Mouse (Mus musculus): ENCODE data around the gene Pir. TPM values are rescaled to one million over a fixed set of nuclear protein-coding genes. Genes with fewer than 3 reads are reported as not detected.

Pir gene
- polyA plus RNA-seq, 1 experiment from 2014 or later = 3.9 TPM

GRCm38 (mm10) chrX:164264861-164265260, 4.3 kb upstream of the Pir start:
- DNase-seq (ENCODE audit: low spot score) (no peak), ATAC-seq (0 out of 2 replicates have a peak, but pooled peaks have one; percentile 6)
- H3K36me3 ChIP-seq (ENCODE audit: control insufficient read depth, insufficient read depth, low read length) = no peaks in the 10 kb centered on the region
- no peak overlapping the region for H3K27ac ChIP-seq (ENCODE audit: low read depth, low read length)
- no peak overlapping the region for H3K9ac ChIP-seq (ENCODE audit: low read length)
- H3K9me3 ChIP-seq (replicated peaks; ENCODE audit: control insufficient read depth, low read length) = no peaks in the 10 kb centered on the region
- H3K27me3 ChIP-seq (replicated peaks; ENCODE audit: control insufficient read depth, insufficient read depth, low read length) = no peaks in the 10 kb centered on the region
- WGBS = 21% methylated on average over 1 of the region's 1 CpGs
- no peaks in the 10 kb centered on the region for H3K4me1 ChIP-seq (ENCODE audit: control insufficient read depth, insufficient read depth, low read length)
- H3K4me2 ChIP-seq (ENCODE audit: low read length) = no peak overlapping the region
- no peak overlapping the region for H3K4me3 ChIP-seq (ENCODE audit: low read depth, low read length)

GRCm38 (mm10) chrX:164270603-164271002, 1.4 kb downstream of the Pir start:
- WGBS = 85% methylated on average over 3 of the region's 3 CpGs
- Histone ChIP-seq H3K4me2 (ENCODE audit: low read length) (no peak overlapping the region), H3K27ac (ENCODE audit: low read depth, low read length) (no peak overlapping the region), H3K9ac (ENCODE audit: low read length) (no peak overlapping the region), H3K4me3 (ENCODE audit: low read depth, low read length) (no peak overlapping the region), H3K9me3 (replicated peaks; ENCODE audit: control insufficient read depth, low read length) (no peaks in the 10 kb centered on the region), H3K27me3 (replicated peaks; ENCODE audit: control insufficient read depth, insufficient read depth, low read length) (no peaks in the 10 kb centered on the region), H3K4me1 (ENCODE audit: control insufficient read depth, insufficient read depth, low read length) (no peaks in the 10 kb centered on the region), H3K36me3 (ENCODE audit: control insufficient read depth, insufficient read depth, low read length) (no peaks in the 10 kb centered on the region)
- DNase-seq (ENCODE audit: low spot score) (no peak), ATAC-seq (no peak)

- WGBS = 51% methylated on average over 3 of the region's 3 CpGs
- no peak for ATAC-seq
- H3K27ac ChIP-seq (ENCODE audit: low read depth, low read length) = no peak overlapping the region
Observed at GRCm38 (mm10) chrX:164275536-164275935, 6.4 kb downstream of the Pir start.

GRCm38 (mm10) chrX:164280918-164281647, 11.9 kb downstream of the Pir start:
- DNase-seq (ENCODE audit: low spot score) (no peak), ATAC-seq (no peak)
- Histone ChIP-seq H3K4me2 (ENCODE audit: low read length) (no peak overlapping the region), H3K36me3 (ENCODE audit: control insufficient read depth, insufficient read depth, low read length) (no peaks in the 10 kb centered on the region), H3K4me1 (ENCODE audit: control insufficient read depth, insufficient read depth, low read length) (no peaks in the 10 kb centered on the region), H3K4me3 (ENCODE audit: low read depth, low read length) (no peak overlapping the region), H3K9ac (ENCODE audit: low read length) (no peak overlapping the region), H3K27ac (ENCODE audit: low read depth, low read length) (no peak overlapping the region), H3K9me3 (replicated peaks; ENCODE audit: control insufficient read depth, low read length) (no peaks in the 10 kb centered on the region), H3K27me3 (replicated peaks; ENCODE audit: control insufficient read depth, insufficient read depth, low read length) (no peaks in the 10 kb centered on the region)
- 80% methylated on average over 7 of the region's 7 CpGs for WGBS

More at GRCm38 (mm10) chrX:164275536-164275935, 6.4 kb downstream of the Pir start:
- Histone ChIP-seq H3K36me3 (ENCODE audit: control insufficient read depth, insufficient read depth, low read length) (no peaks in the 10 kb centered on the region), H3K4me1 (ENCODE audit: control insufficient read depth, insufficient read depth, low read length) (no peaks in the 10 kb centered on the region), H3K9me3 (replicated peaks; ENCODE audit: control insufficient read depth, low read length) (no peaks in the 10 kb centered on the region), H3K4me2 (ENCODE audit: low read length) (no peak overlapping the region), H3K4me3 (ENCODE audit: low read depth, low read length) (no peak overlapping the region), H3K9ac (ENCODE audit: low read length) (no peak overlapping the region), H3K27me3 (replicated peaks; ENCODE audit: control insufficient read depth, insufficient read depth, low read length) (no peaks in the 10 kb centered on the region)
- no peak for DNase-seq (ENCODE audit: low spot score)

- no peak for DNase-seq (ENCODE audit: low spot score)
- Histone ChIP-seq H3K36me3 (ENCODE audit: control insufficient read depth, insufficient read depth, low read length) (no peaks in the 10 kb centered on the region), H3K4me3 (ENCODE audit: low read depth, low read length) (no peak overlapping the region), H3K4me1 (ENCODE audit: control insufficient read depth, insufficient read depth, low read length) (no peaks in the 10 kb centered on the region), H3K9me3 (replicated peaks; ENCODE audit: control insufficient read depth, low read length) (no peaks in the 10 kb centered on the region), H3K9ac (ENCODE audit: low read length) (no peak overlapping the region), H3K4me2 (ENCODE audit: low read length) (no peak overlapping the region), H3K27me3 (replicated peaks; ENCODE audit: control insufficient read depth, insufficient read depth, low read length) (no peaks in the 10 kb centered on the region), H3K27ac (ENCODE audit: low read depth, low read length) (no peak overlapping the region)
- WGBS = 87% methylated on average over 4 of the region's 4 CpGs
- no peak for ATAC-seq
Observed at GRCm38 (mm10) chrX:164283808-164284207, 14.6 kb downstream of the Pir start.

GRCm38 (mm10) chrX:164287077-164287476, 17.9 kb downstream of the Pir start:
- Histone ChIP-seq H3K4me3 (ENCODE audit: low read depth, low read length) (no peak overlapping the region), H3K4me2 (ENCODE audit: low read length) (no peak overlapping the region), H3K36me3 (ENCODE audit: control insufficient read depth, insufficient read depth, low read length) (no peaks in the 10 kb centered on the region), H3K27ac (ENCODE audit: low read depth, low read length) (no peak overlapping the region), H3K9me3 (replicated peaks; ENCODE audit: control insufficient read depth, low read length) (no peaks in the 10 kb centered on the region), H3K27me3 (replicated peaks; ENCODE audit: control insufficient read depth, insufficient read depth, low read length) (no peaks in the 10 kb centered on the region), H3K9ac (ENCODE audit: low read length) (no peak overlapping the region), H3K4me1 (ENCODE audit: control insufficient read depth, insufficient read depth, low read length) (no peaks in the 10 kb centered on the region)
- no peak for ATAC-seq
- WGBS = 69% methylated on average over 3 of the region's 3 CpGs
- peak; percentile 7 for DNase-seq (ENCODE audit: low spot score)

GRCm38 (mm10) chrX:164291147-164291546, 22.0 kb downstream of the Pir start:
- H3K9ac ChIP-seq (ENCODE audit: low read length) = no peak overlapping the region
- H3K27ac ChIP-seq (ENCODE audit: low read depth, low read length) = no peak overlapping the region
- no peaks in the 10 kb centered on the region for H3K27me3 ChIP-seq (replicated peaks; ENCODE audit: control insufficient read depth, insufficient read depth, low read length)
- H3K4me1 ChIP-seq (ENCODE audit: control insufficient read depth, insufficient read depth, low read length) = no peaks in the 10 kb centered on the region
- DNase-seq (ENCODE audit: low spot score) (no peak), ATAC-seq (no peak)
- H3K4me3 ChIP-seq (ENCODE audit: low read depth, low read length) = no peak overlapping the region
- WGBS = 59% methylated on average over 5 of the region's 5 CpGs
- H3K4me2 ChIP-seq (ENCODE audit: low read length) = no peak overlapping the region
- H3K9me3 ChIP-seq (replicated peaks; ENCODE audit: control insufficient read depth, low read length) = no peaks in the 10 kb centered on the region
- H3K36me3 ChIP-seq (ENCODE audit: control insufficient read depth, insufficient read depth, low read length) = no peaks in the 10 kb centered on the region

- no peak overlapping the region for H3K4me2 ChIP-seq (ENCODE audit: low read length)
- 68% methylated on average over 2 of the region's 2 CpGs for WGBS
- no peaks in the 10 kb centered on the region for H3K27me3 ChIP-seq (replicated peaks; ENCODE audit: control insufficient read depth, insufficient read depth, low read length)
- DNase-seq (ENCODE audit: low spot score) (no peak), ATAC-seq (no peak)
- H3K9me3 ChIP-seq (replicated peaks; ENCODE audit: control insufficient read depth, low read length) = no peaks in the 10 kb centered on the region
- no peak overlapping the region for H3K4me3 ChIP-seq (ENCODE audit: low read depth, low read length)
- no peaks in the 10 kb centered on the region for H3K36me3 ChIP-seq (ENCODE audit: control insufficient read depth, insufficient read depth, low read length)
- no peaks in the 10 kb centered on the region for H3K4me1 ChIP-seq (ENCODE audit: control insufficient read depth, insufficient read depth, low read length)
- H3K27ac ChIP-seq (ENCODE audit: low read depth, low read length) = no peak overlapping the region
- H3K9ac ChIP-seq (ENCODE audit: low read length) = no peak overlapping the region
Observed at GRCm38 (mm10) chrX:164306250-164306649, 37.1 kb downstream of the Pir start.

- no peak overlapping the region for H3K9ac ChIP-seq (ENCODE audit: low read length)
- H3K4me3 ChIP-seq (ENCODE audit: low read depth, low read length) = no peak overlapping the region
- H3K36me3 ChIP-seq (ENCODE audit: control insufficient read depth, insufficient read depth, low read length) = no peaks in the 10 kb centered on the region
- no peak overlapping the region for H3K4me2 ChIP-seq (ENCODE audit: low read length)
- H3K27ac ChIP-seq (ENCODE audit: low read depth, low read length) = no peak overlapping the region; the same call in 1 of the 2 replicates
- H3K4me1 ChIP-seq (ENCODE audit: control insufficient read depth, insufficient read depth, low read length) = no peaks in the 10 kb centered on the region
- DNase-seq (ENCODE audit: low spot score) (peak; percentile 81), ATAC-seq (peak; percentile 88)
- H3K9me3 ChIP-seq (replicated peaks; ENCODE audit: control insufficient read depth, low read length) = no peaks in the 10 kb centered on the region
- 68% methylated on average over 1 of the region's 1 CpGs for WGBS
- H3K27me3 ChIP-seq (replicated peaks; ENCODE audit: control insufficient read depth, insufficient read depth, low read length) = no peaks in the 10 kb centered on the region
Observed at GRCm38 (mm10) chrX:164313876-164314275, 44.7 kb downstream of the Pir start.
